9 mouse cellular contexts compared by ENCODE assay signal in genomic region chr4:109405415-109405814, GRCm38 (mm10). TPM values are rescaled to one million over a fixed set of nuclear protein-coding genes. Genes with fewer than 3 reads are reported as not detected.
DNase-seq lines count a peak whose midpoint lies in the region; ATAC-seq and TF ChIP-seq lines count a peak whose summit lies in the region.
"Had no signal": no experiment of that assay in that cellular context is flagged by ENCODE, and none has a peak within 500 bp of the region (broad histone marks: within the 10 kb centered on the region; RNA-seq: fewer than 3 reads in every experiment).

No protein-coding gene starts in this region.

- peak overlapping the region; percentile 84 for H3K27ac ChIP-seq in heart, embryonic 16.5 days (ENCODE audit: low read length)
- H3K27ac ChIP-seq in embryonic facial prominence, embryonic 10.5 days (replicated peaks): peak overlapping the region; percentile 85
- no peak overlapping the region for H3K27ac ChIP-seq in hindbrain, embryonic 13.5 days
- H3K27ac ChIP-seq in midbrain, embryonic 12.5 days (replicated peaks): no peak overlapping the region
- no peak overlapping the region for H3K27ac ChIP-seq in thymus, adult 2 months (ENCODE audit: control insufficient read depth, insufficient read depth, low read length)

- H3K9ac ChIP-seq in heart, embryonic 16.5 days (ENCODE audit: low read length): peak overlapping the region; percentile 12; the same call in 1 of the 2 replicates
- no peak overlapping the region for H3K9ac ChIP-seq in hindbrain, embryonic 13.5 days
- H3K9ac ChIP-seq in midbrain, embryonic 12.5 days (replicated peaks): no peak overlapping the region

- 66% methylated on average over 8 of the region's 8 CpGs for WGBS in heart, embryonic 16.5 days
- 65% methylated on average over 8 of the region's 8 CpGs for WGBS in embryonic facial prominence, embryonic 10.5 days
- WGBS in hindbrain, embryonic 13.5 days: 44% methylated on average over 8 of the region's 8 CpGs
- WGBS in midbrain, embryonic 12.5 days: 57% methylated on average over 8 of the region's 8 CpGs
- WGBS in thymus, adult 2 months: 80% methylated on average over 8 of the region's 8 CpGs

- H3K27me3 ChIP-seq in heart, embryonic 16.5 days (ENCODE audit: control insufficient read depth, insufficient read depth, low read length): no peaks in the 10 kb centered on the region
- H3K27me3 ChIP-seq in embryonic facial prominence, embryonic 10.5 days (replicated peaks; ENCODE audit: low read depth, poor library complexity, severe bottlenecking): peaks cover 25% of the 10 kb centered on the region
- H3K27me3 ChIP-seq in hindbrain, embryonic 13.5 days: peaks cover 12% of the 10 kb centered on the region
- H3K27me3 ChIP-seq in midbrain, embryonic 12.5 days: peaks cover 36% of the 10 kb centered on the region
- H3K27me3 ChIP-seq in thymus, adult 2 months (ENCODE audit: control insufficient read depth, insufficient read depth, low read length): peaks cover 13% of the 10 kb centered on the region; the same call in 1 of the 2 replicates
- H3K27me3 ChIP-seq: CH12.LX had no signal

- no peak for ATAC-seq in heart, embryonic 16.5 days (replicated peaks; ENCODE audit: extremely low read depth, insufficient read depth, low FRiP score)
- no peak for ATAC-seq in hindbrain, embryonic 13.5 days (ENCODE audit: low FRiP score)
- peak; percentile 42; the same call in 1 of the 2 replicates for ATAC-seq in midbrain, embryonic 12.5 days (ENCODE audit: low FRiP score, low read depth)

- H3K4me1 ChIP-seq in heart, embryonic 16.5 days (ENCODE audit: control insufficient read depth, insufficient read depth, low read length): peaks cover 14% of the 10 kb centered on the region
- H3K4me1 ChIP-seq in embryonic facial prominence, embryonic 10.5 days: peaks cover 26% of the 10 kb centered on the region
- peaks cover 21% of the 10 kb centered on the region for H3K4me1 ChIP-seq in hindbrain, embryonic 13.5 days (replicated peaks)
- peaks cover 12% of the 10 kb centered on the region for H3K4me1 ChIP-seq in midbrain, embryonic 12.5 days
- H3K4me1 ChIP-seq in thymus, adult 2 months (replicated peaks; ENCODE audit: control insufficient read depth, insufficient read depth, low read length): no peaks in the 10 kb centered on the region

- TF ChIP-seq POLR2A in thymus, adult 2 months (IDR thresholded peaks at IDR 0.05; ENCODE audit: control insufficient read depth, extremely low read depth, insufficient read depth, low read length, poor library complexity): no peak

- no peaks in the 10 kb centered on the region for H3K36me3 ChIP-seq in heart, embryonic 16.5 days (ENCODE audit: control insufficient read depth, insufficient read depth)
- peaks cover 4% of the 10 kb centered on the region; the same call in 1 of the 2 replicates for H3K36me3 ChIP-seq in embryonic facial prominence, embryonic 10.5 days (replicated peaks)
- no peaks in the 10 kb centered on the region for H3K36me3 ChIP-seq in hindbrain, embryonic 13.5 days
- H3K36me3 ChIP-seq in midbrain, embryonic 12.5 days: no peaks in the 10 kb centered on the region
- no peaks in the 10 kb centered on the region for H3K36me3 ChIP-seq in thymus, adult 2 months (ENCODE audit: control insufficient read depth, insufficient read depth, low read length)

- H3K9me3 ChIP-seq in heart, embryonic 16.5 days (replicated peaks; ENCODE audit: control insufficient read depth, low read length): no peaks in the 10 kb centered on the region
- no peaks in the 10 kb centered on the region for H3K9me3 ChIP-seq in embryonic facial prominence, embryonic 10.5 days
- H3K9me3 ChIP-seq in hindbrain, embryonic 13.5 days: no peaks in the 10 kb centered on the region
- no peaks in the 10 kb centered on the region for H3K9me3 ChIP-seq in midbrain, embryonic 12.5 days

- no peak for DNase-seq in heart, adult 18-20 months
- DNase-seq in embryonic facial prominence, embryonic 10.5 days (ENCODE audit: low spot score): no peak
- DNase-seq in right cerebral cortex, adult 18-20 months: no peak
- DNase-seq in MN1 (ENCODE audit: low spot score): no peak
- no peak for DNase-seq in thymus, adult 2 months

- peak overlapping the region; percentile 92 for H3K4me2 ChIP-seq in heart, embryonic 16.5 days (ENCODE audit: low read depth, low read length)
- H3K4me2 ChIP-seq in hindbrain, embryonic 13.5 days: 0 out of 2 replicates have a peak overlapping the region, but pooled peaks have one; percentile 96
- 0 out of 2 replicates have a peak overlapping the region, but pooled peaks have one; percentile 98 for H3K4me2 ChIP-seq in midbrain, embryonic 12.5 days (replicated peaks)

- TF ChIP-seq CTCF in thymus, adult 2 months (IDR thresholded peaks at IDR 0.05; ENCODE audit: borderline replicate concordance, control insufficient read depth, extremely low read depth, insufficient read depth, low read length, poor library complexity): no peak

- no peak overlapping the region for H3K4me3 ChIP-seq in heart, embryonic 16.5 days (ENCODE audit: low read length)
- peak overlapping the region; percentile 75 for H3K4me3 ChIP-seq in embryonic facial prominence, embryonic 10.5 days
- H3K4me3 ChIP-seq in hindbrain, embryonic 13.5 days: no peak overlapping the region
- no peak overlapping the region for H3K4me3 ChIP-seq in midbrain, embryonic 12.5 days
- H3K4me3 ChIP-seq in thymus, adult 2 months (ENCODE audit: control insufficient read depth, insufficient read depth, low read length): no peak overlapping the region

RNA-seq across cellular contexts. Expression of gene Ttc39a, which starts 1.0 kb away (rescaled TPM):
- polyA plus RNA-seq in heart, embryonic 16.5 days (2015; fragmentation: Nextera tagmentation; extraction: Ambion mirVana): 6.7 and 7.7 TPM in 2 replicates
- 1 to 10 TPM; 1.7 to 2.1 TPM for total RNA-seq in heart, adult 18-20 months (2021)
- 4.7 and 5.3 TPM in 2 replicates for polyA plus RNA-seq in embryonic facial prominence, embryonic 10.5 days (2016; fragmentation: Nextera tagmentation; extraction: Ambion mirVana)
- 0.99 and 1.2 TPM in 2 replicates for polyA plus RNA-seq in hindbrain, embryonic 13.5 days (2015; fragmentation: Nextera tagmentation; extraction: Ambion mirVana)
- 1.2 and 1.6 TPM in 2 replicates for polyA plus RNA-seq in midbrain, embryonic 12.5 days (2016; fragmentation: Nextera tagmentation; extraction: Ambion mirVana)
- 15.0 and 17.2 TPM in 2 replicates for polyA plus RNA-seq in thymus, adult 2 months (2012; rRNA removed)

Comparison
In these comparisons a context has a peak if more than half of its experiments do, and no peak if none do; other contexts are left out.
1. H3K27ac ChIP-seq: peak in heart, embryonic 16.5 days (single experiment) and embryonic facial prominence, embryonic 10.5 days (single experiment); none in hindbrain, embryonic 13.5 days (single experiment), midbrain, embryonic 12.5 days (single experiment) and thymus, adult 2 months (single experiment).
2. Peak in every context shown above with its lines, with median percentiles within 50 percentile points of each other: H3K4me2 ChIP-seq.